Mouse (Mus musculus) embryo, embryonic 10 days (tissue): ENCODE measurements at regions not wholly inside any gene's neighbourhood (a gene's known extent, or its start where the extent isn't known, plus 50 kb on each side); places are given as distances from the start of the nearest gene placed in this dataset.
"Not testable (repeated sequence)": the region's sequence is repeated elsewhere in the genome, so short reads cannot be mapped to it uniquely, and the experiment has no call there.

Experiments used
- DNase-seq: peaks from one replicate; pipeline ENCODE4 v3.0.0-alpha.2; 2015; ENCODE audit warnings: low spot score

GRCm38 (mm10) chr5:64697466-64697865 lies 105.7 kb upstream of the Klf3 start:
- no peak for DNase-seq

DNA sequence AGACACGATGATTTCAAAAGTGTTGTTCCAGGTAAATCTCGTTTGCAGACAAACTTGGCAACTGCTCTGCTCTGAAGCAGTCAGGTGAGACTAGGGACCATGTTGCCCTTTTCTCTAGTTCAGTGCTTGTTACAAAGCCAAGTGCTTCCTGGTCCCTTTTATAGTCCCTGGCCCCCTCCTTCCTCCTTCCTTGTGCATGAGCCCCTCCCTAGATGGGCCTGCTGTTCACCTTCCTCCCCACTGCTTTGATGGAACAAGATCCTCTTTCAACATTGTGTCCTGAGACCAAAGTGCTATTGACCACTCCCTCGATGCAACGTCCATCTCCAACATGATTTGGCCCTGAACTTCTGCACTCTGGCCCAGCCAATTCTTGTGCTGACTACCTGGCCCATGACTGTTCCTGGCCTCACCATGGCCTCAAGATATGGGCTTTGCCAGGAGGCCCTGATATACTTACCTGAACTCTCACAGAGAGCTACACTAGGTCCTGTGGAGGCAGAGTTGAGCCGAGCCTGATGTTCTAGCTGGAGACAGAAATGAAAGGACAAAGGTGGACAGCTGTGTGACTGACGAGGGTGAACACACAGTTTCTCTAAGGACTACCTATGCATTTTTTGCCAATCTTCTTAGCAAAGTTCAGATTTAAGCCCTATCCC lies 104.6 kb upstream of the Klf3 start:
- DNase-seq = no peak

- no peak for DNase-seq
Measured at GRCm38 (mm10) chr5:64700030-64700429, 103.2 kb upstream of the Klf3 start.

GRCm38 (mm10) chr5:64701219-64701779 lies 101.9 kb upstream of the Klf3 start:
- no peak for DNase-seq

- peak; percentile 49 for DNase-seq
Measured at GRCm38 (mm10) chr5:64701780-64702231, 101.4 kb upstream of the Klf3 start.

- DNase-seq = not testable (repeated sequence)
Measured at GRCm38 (mm10) chr5:64702404-64702803, 100.8 kb upstream of the Klf3 start.

DNA sequence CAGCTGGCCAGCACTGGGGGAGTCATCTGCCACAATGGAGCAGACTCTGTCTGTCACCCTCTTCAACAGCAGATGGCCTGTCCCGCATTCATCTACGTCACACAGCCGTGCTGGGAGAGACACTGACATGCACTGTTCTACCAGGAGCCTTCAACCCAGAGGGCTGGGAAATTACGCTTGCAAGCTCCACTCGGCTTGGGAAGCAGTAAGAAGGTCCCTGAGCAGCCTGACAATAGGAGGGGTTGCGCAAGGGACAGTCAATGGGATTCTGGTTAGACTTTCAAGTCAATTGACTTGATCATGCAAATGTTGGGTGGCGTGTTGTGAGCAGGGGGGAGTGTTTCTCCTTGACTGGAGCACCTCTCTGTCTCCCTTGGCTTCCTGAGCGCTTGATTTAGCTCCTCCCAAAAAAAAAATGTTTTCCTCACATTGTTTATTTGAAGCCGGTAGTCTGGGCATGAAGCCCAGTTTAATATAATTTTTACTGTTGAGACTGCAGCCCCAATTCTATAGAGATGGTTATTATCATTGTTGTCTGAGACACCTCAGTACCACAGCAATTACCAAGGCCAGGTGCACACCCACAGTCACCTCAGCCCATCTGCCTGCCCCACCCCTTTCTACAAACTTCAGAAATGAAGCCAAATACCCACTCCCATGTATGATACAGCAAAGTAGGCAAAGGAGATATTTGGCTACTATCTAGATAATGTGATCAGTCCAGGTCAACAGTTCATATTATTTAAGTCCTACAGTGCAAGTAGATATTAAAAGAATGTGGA lies 99.9 kb upstream of the Klf3 start:
- DNase-seq = peak; percentile 61

GRCm38 (mm10) chr5:64704144-64704543 lies 99.0 kb upstream of the Klf3 start:
- DNase-seq = no peak

- DNase-seq = no peak
Measured at GRCm38 (mm10) chr5:64706586-64706985, 96.6 kb upstream of the Klf3 start.

DNA sequence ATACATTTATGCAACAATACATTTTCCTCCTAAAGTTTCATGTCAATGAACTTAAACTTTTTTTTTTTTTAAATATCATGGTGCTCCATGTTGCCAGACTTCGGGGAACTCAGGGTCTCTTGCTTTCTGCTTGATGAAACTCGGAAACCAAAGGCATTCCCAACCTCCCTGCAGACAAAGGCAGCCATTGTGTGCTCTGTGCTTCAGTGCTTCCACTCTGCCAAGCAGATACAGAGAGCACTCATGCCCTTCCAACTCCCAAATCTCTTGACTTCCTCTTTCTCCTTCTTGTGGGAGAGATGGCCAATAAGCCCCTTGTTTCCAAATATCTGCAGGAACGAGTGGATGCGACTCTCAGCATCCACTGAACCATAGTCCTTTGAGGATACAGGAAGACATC lies 94.0 kb upstream of the Klf3 start:
- DNase-seq = peak; percentile 75

DNA sequence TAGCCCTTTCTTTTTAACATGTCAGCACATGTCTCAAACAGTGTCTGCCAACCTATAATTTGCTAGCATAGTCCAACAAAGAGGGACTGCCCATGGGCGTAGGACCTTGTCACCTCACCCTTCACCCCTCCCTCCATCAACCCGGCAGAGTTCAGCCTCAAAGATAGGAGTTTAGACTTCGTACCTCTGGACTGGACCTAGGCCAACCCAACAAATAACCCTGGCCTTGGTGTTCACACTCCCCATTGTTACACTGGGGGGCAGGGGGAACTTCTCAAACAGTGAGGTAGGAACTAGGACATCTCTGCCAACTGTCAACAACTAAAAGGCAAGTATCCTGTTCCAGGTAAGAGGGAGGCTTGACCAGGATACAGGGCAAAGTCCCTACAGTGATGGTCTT lies 93.0 kb upstream of the Klf3 start:
- DNase-seq = no peak

GRCm38 (mm10) chr5:64710968-64711367 lies 92.2 kb upstream of the Klf3 start:
- DNase-seq = no peak

DNA sequence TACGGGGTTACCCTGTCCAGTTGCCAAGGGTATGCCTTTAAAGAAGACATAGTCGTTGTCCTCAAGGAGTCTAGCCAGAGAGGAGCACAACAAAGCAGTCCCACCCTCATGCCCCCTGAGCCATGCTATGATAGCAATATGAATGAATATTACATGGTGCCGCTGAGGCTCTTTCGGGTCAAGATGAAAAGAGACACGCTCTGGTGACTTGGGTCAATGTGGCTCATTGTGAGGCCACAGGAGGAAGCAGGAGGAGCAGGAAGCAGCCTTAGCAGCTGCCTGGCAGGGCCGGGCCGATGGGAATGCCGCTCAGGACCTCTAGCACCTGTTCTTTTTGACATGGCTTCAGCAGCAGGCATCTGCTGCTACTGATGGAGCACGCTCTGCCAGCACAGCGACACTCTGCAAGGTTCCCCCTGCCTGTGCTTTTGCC lies 89.0 kb upstream of the Klf3 start:
- peak; percentile 65 for DNase-seq

GRCm38 (mm10) chr5:64714710-64715109 lies 88.5 kb upstream of the Klf3 start:
- peak; percentile 78 for DNase-seq

GRCm38 (mm10) chr5:64716551-64716950 lies 86.6 kb upstream of the Klf3 start:
- DNase-seq = no peak

DNA sequence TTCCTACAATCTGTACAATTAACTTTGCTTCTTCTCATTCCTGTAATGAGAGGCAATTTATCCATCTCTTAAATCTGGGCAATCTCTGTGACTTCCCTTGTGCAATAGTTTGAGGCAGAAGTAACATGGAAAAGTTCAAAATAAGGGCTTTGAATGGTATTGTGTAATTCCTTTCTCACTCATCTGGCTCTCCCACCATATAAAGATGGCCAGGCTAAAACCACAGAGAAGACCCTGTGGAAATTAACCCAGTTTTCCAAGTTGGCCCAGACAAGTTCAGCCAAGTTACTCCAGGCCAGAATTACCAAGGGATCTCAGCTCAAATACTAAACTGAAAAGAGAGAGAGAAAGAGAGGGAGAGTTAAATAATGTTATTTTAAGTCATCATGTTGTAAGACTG lies 81.0 kb upstream of the Klf3 start:
- DNase-seq = no peak

DNA sequence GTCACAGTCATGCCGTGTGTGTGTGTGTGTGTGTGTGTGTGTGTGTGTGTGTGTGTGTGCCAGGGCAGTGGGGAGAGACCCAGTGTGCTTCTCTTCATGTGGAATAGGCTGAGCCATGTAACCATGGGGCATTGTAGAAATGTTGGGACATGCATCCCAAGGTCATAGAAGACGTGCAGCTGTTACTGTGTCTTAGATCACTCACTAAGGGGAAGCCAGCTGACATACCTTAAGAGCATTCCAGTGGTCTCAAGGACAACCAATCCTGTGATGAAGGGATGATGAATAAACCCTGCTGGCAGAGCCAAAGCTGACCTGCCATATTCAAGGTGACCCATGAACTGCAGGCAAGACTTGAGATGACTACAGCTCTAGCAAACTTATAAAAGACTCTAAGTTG lies 75.3 kb upstream of the Klf3 start:
- DNase-seq = no peak

GRCm38 (mm10) chr5:64732356-64732755 lies 70.8 kb upstream of the Klf3 start:
- no peak for DNase-seq

GRCm38 (mm10) chr5:64736985-64737384 lies 66.2 kb upstream of the Klf3 start:
- DNase-seq = no peak

- DNase-seq = peak; percentile 45
Measured at GRCm38 (mm10) chr5:64738096-64738780, 65.0 kb upstream of the Klf3 start.

- DNase-seq = no peak
Measured at GRCm38 (mm10) chr5:64738781-64739310, 64.3 kb upstream of the Klf3 start.
